Mouse (Mus musculus): ENCODE measurements at regions not wholly inside any gene's neighbourhood (a gene's known extent, or its start where the extent isn't known, plus 50 kb on each side); places are given as distances from the start of the nearest gene placed in this dataset.

DNA sequence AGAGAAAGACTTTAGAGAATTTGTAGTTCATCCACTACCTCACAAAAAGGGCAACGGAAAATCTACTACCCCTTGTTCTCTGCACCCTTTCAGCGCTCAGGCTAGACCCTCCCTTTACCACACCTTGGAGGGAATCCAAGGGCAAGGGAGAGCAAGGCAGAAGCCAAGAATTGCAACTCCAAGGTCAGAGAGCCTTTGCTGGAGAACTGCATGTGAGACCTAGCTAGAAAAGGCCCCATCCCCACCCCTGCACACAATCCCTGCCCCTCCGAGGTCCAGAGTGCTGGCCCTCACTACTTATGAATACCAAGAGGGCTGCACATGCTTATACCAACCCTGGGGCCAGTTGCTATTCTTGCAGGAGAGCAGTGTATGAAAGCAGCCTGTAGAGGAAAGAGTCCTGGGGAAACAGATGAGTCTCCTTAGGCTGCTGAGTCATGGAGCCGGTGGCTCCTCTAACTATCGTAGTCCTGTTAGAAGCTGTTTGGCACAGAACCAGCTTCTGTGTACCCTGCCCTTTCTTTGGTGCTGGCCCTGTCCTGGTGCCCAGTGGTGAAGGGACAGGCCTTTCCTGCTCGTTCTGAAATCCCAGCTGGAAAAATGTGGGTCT, 577.5 kb upstream of the Mki67 start:
- no peak for DNase-seq

DNA sequence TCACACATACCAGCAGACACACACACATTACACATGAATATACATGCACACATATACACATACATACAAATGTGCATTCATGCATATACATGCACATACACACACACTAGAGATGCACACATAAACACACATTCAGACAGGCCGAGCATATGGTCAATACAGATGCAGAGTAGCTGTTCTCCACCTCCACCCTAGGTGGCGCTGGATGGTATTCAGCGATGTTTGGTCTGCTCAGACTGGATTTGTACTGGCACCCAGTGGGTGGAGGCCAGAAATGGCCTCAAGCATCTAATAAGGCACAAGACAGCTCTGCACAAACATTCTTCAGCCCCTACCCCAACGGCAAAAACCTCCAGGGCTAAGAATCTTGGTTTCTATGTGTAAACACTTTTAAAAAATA, 578.3 kb upstream of the Mki67 start:
- DNase-seq: peak in 1 of 2 experiments; percentile 8

DNA sequence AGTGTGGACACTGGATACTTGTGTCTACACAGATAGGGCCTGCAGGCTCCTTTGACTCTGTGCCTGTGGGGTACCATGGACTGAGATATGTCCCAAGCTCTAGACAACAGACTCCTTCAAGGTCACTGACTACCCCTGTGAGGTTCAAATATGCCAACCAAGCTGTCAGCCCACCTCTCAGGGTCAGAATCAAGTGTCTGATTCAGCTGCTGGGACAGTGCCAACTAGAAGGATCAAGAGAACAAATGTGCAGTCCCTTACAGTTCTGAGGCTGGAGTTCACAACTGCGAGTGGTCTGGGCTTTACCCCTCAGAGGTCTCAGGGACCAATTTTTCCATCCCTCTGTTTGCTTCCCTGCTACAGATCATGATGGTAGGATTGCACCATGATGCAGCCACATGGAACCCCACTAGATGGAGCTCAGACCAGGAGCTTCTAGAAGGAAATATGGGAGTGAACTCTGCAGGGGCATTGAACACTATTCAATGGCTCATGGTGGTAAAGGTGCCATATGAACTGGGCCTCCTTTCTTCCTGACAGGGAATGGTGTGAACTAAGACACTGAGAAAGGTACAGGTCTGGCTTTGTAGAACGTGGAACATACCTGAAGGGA, 581.8 kb upstream of the Mki67 start:
- no peak for DNase-seq

DNA sequence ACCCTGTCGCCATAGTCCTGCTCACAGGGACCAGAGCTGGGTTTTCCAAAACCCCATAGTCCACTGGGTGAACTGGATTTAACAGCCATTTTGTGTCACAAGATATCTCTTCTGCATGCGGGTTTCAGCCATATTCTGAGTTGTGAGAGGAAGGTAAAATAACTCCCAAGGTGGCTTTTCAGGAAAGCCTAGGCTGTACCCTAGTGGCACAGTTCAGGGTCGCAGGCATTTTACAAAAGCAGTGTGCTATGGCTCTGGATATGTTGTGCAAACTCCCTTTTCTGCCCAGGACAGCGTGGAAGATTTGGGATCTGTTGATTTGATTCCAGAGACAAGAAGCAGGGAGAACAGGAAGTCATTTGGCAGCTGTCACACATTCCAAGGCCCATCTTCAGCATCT, 588.3 kb upstream of the Mgmt start:
- no peak for DNase-seq

DNA sequence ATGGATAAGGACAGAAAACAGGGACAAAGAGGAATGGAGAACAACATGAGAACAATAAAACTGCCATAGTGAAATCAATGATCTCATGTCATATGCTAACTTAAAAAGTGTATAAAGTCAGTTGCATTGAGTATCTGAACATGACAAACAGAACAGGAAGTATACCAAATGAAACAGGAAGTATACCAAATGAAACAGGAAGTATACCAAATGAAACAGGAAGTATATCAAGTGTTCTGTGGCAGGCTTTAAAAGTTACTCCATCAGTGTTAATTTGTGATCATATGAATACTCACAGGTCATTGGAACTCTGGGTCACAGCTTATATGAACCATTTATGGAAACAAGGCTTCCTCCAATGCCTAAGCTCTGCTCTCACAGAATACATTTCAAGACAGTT, 585.6 kb upstream of the Mgmt start:
- no peak for DNase-seq

DNA sequence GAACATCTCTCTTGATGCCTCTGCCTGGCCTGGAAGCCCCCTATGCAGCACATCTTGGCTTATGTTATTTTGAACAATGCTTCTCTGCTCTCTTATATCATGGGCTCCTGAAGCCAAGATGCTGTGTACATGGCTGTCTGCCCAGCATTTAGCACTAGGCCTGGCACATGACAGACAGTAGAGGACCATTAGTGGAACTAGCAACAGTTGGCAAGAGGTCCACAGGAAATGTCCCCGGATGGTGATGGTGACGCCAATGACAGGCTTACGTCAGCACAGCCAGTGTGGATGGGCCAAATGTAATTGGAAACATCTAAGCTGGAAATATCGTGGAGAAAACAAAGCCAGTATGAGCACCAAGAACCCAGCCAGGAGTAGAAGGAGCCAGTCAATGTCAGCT, 567.1 kb upstream of the Mgmt start:
- DNase-seq: no peak

DNA sequence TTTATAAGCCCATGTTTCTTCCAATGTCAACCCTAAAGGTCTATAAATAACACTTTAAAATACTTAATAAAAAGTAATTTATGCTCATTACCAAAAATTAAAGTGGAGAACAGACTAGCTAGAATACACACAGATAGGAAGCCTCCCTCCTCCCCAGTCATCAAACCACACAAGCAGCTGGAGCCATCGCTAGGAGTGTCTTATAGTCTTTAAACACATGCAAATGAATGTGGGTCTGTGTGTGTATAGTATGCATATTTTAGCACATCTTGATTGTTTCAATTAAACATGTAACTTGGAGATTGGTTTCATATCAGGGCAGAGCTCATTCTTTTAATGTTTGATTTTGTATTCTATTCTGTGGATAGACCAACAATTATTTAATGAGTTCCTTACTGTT, 564.0 kb upstream of the Mgmt start:
- no peak for DNase-seq

DNA sequence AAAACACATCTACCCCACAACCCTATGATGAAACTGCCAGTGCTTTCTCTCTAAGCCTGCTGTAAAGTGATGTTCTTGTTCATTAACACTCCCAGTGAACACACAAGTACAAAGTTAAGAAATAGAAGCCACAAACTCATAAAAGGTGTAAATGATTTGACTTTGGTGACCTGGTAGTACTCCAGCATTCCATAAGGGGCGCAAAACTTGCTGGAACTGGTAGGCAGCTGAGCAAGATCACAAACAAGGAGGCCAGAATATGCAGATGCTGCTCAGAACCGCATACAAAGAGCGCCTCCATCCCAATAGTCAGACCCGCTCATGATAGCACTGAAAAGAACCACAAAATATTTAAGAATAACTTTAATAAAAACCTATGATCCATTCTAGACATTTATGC, 561.6 kb upstream of the Mgmt start:
- no peak for DNase-seq

DNA sequence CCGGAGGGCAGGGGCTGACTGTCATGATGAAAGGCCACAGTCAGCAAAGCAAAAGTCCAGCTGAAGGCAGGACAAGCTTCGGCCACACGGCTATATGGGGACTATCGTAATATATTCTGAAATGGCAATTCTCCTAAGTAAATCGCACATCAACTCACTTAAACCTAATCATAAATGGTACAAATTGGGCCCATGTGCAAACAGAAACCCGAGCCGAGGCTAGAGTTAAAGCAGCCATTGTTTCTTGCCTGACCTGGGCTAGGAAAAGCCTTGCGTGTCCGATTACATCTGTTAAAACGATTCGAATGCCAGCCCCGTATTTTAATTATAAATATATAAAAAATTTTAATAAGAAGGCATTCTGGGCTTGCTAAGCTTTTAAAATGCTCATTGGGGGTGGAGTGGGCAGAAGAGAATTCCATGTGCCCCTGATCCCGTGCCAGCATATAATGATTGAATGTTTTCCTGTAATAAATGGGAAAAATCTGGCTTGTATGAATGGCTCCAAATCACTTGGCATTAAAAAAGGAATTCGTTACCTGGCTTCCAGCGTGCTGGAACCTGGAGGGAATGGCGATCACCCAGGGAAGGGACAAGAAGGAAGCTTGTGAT, 552.7 kb upstream of the Mgmt start:
- no peak for DNase-seq

DNA sequence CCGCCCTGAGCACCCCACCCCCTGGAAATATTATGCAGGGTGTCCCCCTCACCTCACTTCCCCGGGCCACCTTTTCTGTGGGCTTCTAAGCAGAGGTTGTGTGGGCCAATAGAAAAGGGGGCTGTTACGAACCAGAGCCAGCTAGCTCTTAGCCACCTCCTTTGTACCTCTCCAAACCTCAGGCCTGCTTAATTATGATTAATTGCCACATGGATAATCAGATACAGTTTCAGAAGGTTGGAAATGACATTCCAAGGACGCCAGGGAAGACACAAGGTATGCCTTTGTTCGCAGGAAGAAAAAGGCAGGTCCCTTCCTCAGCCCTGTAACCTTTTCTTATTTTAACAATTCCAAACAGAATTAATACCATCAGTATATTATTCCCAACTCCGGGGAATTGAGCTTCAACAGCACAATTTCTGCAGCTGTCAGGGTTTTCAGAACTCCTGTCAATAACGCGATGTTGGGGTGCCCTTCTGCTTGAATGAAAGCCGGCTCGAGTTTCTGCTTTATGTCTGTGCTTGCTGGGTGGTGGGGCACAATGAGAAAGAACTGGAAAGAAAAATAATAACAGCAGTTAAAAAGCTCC, 552.1 kb upstream of the Mgmt start:
- DNase-seq: no peak

DNA sequence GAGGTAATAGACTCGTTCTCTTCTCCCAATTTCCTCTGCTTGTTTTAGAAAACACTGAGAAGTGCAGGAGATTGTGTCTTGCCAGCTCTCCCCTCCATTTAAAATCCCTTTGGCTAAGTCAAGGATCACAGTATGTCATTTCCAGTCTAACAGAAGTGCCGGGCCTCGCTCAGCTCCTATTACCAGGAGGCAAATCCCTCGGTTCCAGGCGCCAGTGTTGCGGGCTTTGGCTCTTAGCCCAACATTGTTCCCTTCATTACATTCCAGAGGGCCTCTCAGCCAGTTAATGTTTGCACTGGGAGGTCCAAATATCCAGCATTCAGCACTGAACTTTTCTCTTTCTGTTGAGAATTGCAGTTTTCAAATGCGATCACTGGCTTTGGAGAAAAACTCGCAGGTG, 551.6 kb upstream of the Mgmt start:
- DNase-seq: peak; percentile 14 to 27

DNA sequence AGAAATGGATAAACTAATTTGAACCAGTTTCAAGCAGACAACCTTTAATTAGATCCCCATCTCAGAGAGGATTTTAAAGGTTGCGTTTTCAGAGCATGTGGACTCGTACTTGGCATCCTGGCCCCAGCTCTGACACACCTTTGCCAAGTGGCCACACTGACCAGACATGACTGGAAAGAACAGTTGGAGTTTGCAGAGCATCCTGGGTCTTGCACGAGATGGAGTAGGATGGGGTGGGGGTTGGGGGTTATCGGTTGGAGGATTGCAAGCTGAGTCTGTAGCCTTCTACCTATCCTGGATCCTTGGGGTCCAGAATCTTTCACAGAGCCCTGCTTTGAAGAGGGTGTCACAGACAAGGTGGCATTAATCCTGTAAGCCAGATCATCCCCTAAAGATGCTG, 550.9 kb upstream of the Mgmt start:
- DNase-seq: peak in 1 of 2 experiments; percentile 12

DNA sequence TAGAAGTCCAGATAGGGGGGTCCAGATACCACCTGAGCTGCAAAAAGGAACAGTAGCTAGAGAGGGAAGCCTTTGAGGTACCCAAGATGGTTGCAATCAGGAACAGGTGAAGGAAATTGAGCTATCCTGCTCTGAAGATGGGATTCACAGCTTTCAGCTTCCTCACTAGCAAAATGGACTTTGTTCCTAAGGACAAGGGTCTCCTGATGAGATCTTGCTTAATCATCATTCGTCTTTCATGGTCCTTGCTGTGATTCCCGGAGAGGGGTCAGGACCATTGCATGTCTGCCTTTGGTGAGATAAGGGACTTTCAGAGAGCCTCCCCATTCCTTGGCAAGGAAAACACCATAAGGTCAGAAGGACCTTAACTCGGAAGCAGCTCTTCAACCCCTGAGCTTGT, 549.4 kb upstream of the Mgmt start:
- DNase-seq: no peak

DNA sequence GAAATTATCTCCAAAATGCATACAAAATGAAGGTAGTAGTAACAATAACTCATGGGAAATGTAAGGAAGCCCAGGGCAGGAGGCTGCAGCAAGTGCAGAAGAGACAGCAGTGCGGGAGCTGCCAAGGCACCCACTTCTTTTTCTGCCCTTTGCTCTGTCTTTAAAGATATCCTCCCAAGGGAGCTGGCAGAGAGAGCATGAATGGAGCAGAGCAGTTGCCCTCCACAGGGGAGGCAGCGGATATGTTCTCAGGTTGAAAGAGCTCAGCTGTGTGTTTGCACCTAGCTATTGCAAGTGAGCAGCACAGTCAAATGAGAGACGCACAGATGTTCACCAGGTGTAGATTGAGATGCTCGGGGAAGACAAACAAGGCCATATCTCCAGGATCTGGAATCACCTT, 547.9 kb upstream of the Mgmt start:
- DNase-seq: no peak

DNA sequence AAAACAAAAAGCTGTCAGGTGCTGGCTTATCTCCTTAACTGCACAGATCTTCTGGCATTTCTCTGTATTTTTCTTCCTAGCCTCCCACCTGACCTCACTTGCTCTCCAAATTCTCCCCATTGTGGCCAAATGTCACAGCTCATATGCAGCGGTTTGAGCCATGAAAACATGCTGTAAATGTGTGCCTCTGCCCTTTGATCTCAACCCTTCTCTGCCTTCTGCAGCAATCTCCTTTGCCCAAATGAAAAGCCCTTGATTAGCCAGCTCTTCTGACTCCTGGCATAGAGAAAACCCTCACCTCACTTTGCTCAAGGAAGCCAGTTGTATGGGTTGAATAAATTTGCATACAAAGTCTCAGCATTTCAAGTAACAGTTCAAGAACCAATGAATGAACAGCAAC, 546.1 kb upstream of the Mgmt start:
- DNase-seq: no peak

DNA sequence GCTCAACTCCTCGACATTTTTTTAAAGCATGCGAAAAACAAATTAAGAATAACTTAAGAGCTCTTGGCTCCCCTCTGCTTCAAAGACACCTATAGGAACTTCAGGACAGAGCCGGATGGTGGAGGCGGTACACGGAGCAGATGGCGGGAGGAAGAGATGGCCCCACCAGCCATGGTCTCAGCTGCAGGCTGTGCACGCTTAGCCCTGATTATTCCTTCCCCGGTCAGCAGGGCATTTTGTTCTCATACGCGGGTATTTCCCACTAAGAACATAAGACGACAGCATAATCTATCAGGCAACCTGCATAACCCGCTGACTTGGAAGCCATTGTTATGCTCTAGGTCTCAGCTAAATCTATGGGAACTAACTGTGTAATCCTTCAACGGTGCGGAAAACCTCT, 544.8 kb upstream of the Mgmt start:
- DNase-seq: no peak

DNA sequence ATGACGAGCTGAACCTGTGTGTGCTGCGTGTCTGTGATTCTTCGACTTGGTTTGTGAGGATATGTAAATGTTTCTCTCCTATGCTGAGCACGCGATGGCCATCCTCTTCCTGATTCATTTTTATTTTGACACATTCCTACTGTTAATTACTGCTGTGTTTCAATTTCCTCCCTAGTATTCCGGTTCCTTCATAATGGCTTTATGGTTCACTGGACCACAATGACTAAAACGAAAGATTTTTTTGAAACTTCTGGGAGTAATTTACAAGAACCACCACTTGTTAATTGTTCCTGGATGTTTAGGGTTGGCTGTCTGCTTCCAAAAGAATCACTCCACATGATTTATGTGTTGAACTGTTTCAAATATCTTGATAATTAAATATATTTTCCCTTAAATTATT, 537.4 kb upstream of the Mgmt start:
- DNase-seq: no peak

DNA sequence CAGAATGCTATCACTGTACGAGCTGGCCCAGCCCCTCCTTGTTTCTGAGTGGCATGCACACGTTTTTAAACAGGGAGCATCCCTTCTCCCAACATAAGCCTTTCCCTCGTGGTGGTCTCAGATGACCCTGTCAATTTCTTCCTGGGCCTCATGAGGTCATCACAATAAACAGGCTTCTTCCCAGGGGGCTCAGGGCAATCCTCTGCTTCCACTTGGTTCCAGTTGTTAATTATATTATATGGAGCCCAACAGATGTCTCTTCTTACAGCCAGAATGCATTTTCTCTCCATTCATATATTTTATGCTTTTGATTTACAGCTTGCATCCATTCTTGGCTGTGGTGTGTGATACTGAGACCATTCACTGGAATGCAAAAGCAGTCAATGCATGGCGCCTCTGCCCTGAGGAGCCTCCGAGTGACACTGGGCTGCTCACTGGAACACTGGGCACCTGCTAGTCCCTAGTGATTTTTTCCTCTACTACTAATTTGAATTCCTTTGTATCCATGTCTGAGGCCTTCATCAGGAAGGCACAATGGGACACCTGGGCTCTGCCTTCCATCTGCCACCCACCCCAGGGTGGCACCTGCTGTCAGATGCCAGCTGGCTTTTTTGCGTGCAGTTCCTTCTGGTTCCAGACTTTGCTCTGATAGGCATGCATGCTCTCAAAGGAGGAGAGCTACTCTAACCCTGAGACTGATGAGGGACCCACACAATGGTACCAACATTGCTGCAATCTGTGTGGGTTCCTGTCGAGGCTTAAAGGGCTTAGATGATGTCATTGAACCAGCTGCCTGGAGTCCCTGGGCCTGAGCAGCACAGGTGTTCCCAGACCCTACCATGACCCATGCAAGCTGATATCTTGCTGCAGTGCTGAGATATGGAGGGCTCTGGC, 528.8 kb upstream of the Mgmt start:
- DNase-seq: peak; percentile 57 to 59

DNA sequence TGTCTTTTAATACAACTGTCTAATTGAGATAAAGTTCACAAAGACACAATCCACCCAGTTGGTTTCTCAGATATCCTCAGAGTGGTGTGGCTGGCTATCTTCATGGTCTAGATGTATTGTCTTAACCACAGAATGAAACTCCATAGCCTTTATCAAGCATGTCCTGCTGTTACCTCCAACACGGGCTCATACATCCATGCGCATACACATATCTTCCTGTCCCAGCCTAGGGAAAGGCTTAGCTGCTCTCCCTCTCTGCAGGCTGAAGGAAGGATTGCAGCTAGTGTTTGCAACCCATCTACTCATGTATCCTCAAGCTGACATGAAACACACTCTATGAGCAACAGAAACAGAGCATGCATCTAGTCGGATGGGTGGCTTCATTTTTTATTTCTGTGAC, 517.2 kb upstream of the Mgmt start:
- DNase-seq: no peak

DNA sequence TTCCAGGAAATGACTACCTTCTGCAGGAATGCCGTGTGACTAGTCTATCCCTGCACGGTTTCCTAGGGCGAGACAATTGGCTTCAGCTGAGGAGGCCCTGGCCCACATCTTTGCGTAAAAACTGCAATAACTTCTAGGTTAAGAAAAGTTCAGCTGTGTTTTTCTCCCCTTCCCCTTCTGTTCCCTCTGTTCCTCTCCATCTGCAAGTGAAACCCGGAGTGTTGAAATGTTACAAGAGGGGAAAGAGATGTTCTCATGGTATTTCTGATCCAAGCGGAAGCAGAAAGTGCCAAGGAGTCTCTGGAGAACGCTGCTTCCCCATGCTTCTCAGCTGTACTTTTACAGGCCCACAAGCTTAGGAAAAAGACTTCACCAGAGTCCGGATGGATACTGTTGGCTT, 516.7 kb upstream of the Mgmt start:
- no peak for DNase-seq

DNA sequence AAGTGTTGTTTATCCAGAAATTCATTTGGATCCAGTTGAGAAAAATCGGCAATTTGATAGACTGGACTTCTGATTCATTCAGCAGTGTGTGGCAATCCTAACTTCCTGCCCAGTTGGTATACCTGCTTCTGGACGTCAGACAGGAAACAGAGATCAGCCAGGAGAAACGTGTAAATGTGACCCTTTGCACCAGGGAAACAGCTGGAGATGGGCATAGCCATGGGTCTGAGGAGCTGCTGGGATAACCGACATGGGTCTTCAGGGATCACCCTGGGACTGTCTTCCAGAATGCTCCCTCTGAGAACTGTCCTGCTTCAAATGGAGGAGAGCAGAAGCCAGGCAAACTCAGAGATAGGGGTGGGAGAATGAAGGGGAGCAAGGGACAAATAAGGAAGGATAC, 516.1 kb upstream of the Mgmt start:
- no peak for DNase-seq

DNA sequence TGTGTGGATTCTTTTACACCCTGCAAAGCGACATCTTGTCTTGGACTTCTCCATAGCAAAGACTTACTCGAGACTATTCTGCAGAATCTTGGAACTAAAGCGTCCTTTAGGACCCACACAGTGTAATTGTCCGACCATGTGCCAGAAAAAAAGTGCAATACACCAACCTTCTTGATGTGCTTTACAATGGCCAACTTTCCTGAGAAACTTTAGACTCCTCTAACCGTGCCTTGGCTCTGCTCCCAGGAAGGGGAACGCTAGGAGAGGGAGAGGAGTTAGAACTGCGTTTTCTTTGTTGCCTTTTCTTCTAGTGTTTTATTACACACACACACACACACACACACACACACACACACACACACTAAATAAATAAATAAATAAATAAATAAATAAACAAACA, 515.1 kb upstream of the Mgmt start:
- DNase-seq: no peak

DNA sequence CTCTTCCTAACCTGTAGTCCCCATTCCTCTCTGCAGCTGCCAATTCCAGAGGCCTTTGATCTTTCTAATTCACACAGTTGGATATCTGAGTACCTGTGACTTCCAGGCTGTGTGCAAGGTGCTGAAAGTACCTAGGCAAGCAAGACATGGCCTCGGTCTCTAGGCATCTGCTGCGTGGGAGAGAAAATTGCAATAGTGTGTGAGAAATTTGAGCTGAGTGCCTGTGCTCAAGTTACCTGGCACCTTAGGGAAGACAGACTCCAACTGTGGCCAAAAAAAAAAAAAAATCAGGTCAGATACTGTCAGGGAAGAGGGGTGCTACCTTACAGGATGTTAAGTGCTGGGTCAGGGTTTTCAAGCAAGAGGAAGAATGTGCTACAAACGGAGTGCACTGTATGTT, 514.7 kb upstream of the Mgmt start:
- DNase-seq: no peak
